Mouse (Mus musculus): ENCODE measurements around the gene Sept9. TPM values are rescaled to one million over a fixed set of nuclear protein-coding genes. Genes with fewer than 3 reads are reported as not detected.
A peak's percentile ranks its signal among the peaks of the same experiment; 100 is the strongest.

The Sept9 gene
- polyA plus RNA-seq, 2 experiments = 14.9 to 25.5 TPM

GRCm38 (mm10) chr11:117176304-117176703 lies 23.2 kb upstream of the Sept9 start:
- Histone ChIP-seq H3K27ac (no peak overlapping the region), H3K9ac (replicated peaks) (no peak overlapping the region), H3K4me2 (ENCODE audit: low read depth) (no peak overlapping the region), H3K36me3 (replicated peaks; ENCODE audit: control insufficient read depth, insufficient read depth, low read depth) (no peaks in the 10 kb centered on the region), H3K4me3 (ENCODE audit: insufficient read depth in 1 of 2, low read depth in 2 of 2, low read length in 2 of 2) (no peak overlapping the region), H3K27me3 (ENCODE audit: control insufficient read depth, insufficient read depth, low read length) (no peaks in the 10 kb centered on the region), H3K4me1 (replicated peaks; ENCODE audit: control insufficient read depth in 2 of 2, insufficient read depth in 2 of 2, low read length in 1 of 2) (no peaks in the 10 kb centered on the region), H3K9me3 (ENCODE audit: control insufficient read depth, low read length) (no peaks in the 10 kb centered on the region)
- DNase-seq (ENCODE audit: low read depth in 3 of 3, low spot score in 3 of 3) = peak in 1 of 3 experiments; percentile 12
- 34% methylated on average over 5 of the region's 5 CpGs for WGBS (ENCODE audit: insufficient replicate concordance)
- peak; percentile 7; the same call in 1 of the 2 replicates for ATAC-seq (ENCODE audit: insufficient read depth)
- TF ChIP-seq CTCF (IDR thresholded peaks at IDR 0.05; ENCODE audit: low read depth) (peak; percentile 74), EP300 (IDR thresholded peaks at IDR 0.05; ENCODE audit: low read depth) (no peak)

GRCm38 (mm10) chr11:117176900-117177299 lies 22.6 kb upstream of the Sept9 start:
- Histone ChIP-seq H3K9me3 (ENCODE audit: control insufficient read depth, low read length) (no peaks in the 10 kb centered on the region), H3K4me3 (ENCODE audit: insufficient read depth in 1 of 2, low read depth in 2 of 2, low read length in 2 of 2) (no peak overlapping the region), H3K4me1 (replicated peaks; ENCODE audit: control insufficient read depth in 2 of 2, insufficient read depth in 2 of 2, low read length in 1 of 2) (no peaks in the 10 kb centered on the region), H3K27ac (no peak overlapping the region), H3K4me2 (ENCODE audit: low read depth) (no peak overlapping the region), H3K9ac (replicated peaks) (no peak overlapping the region), H3K27me3 (ENCODE audit: control insufficient read depth, insufficient read depth, low read length) (no peaks in the 10 kb centered on the region), H3K36me3 (replicated peaks; ENCODE audit: control insufficient read depth, insufficient read depth, low read depth) (no peaks in the 10 kb centered on the region)
- 52% methylated on average over 5 of the region's 5 CpGs for WGBS (ENCODE audit: insufficient replicate concordance)
- TF ChIP-seq EP300 (IDR thresholded peaks at IDR 0.05; ENCODE audit: low read depth) (no peak), CTCF (IDR thresholded peaks at IDR 0.05; ENCODE audit: low read depth) (no peak)
- DNase-seq (ENCODE audit: low read depth in 3 of 3, low spot score in 3 of 3) (no peak), ATAC-seq (ENCODE audit: insufficient read depth) (0 out of 2 replicates have a peak, but pooled peaks have one; percentile 11)

GRCm38 (mm10) chr11:117177303-117177979 lies 22.0 kb upstream of the Sept9 start:
- Histone ChIP-seq H3K9ac (replicated peaks) (no peak overlapping the region), H3K4me2 (ENCODE audit: low read depth) (no peak overlapping the region), H3K36me3 (replicated peaks; ENCODE audit: control insufficient read depth, insufficient read depth, low read depth) (no peaks in the 10 kb centered on the region), H3K4me1 (replicated peaks; ENCODE audit: control insufficient read depth in 2 of 2, insufficient read depth in 2 of 2, low read length in 1 of 2) (no peaks in the 10 kb centered on the region), H3K27ac (no peak overlapping the region), H3K27me3 (ENCODE audit: control insufficient read depth, insufficient read depth, low read length) (no peaks in the 10 kb centered on the region), H3K9me3 (ENCODE audit: control insufficient read depth, low read length) (no peaks in the 10 kb centered on the region), H3K4me3 (ENCODE audit: insufficient read depth in 1 of 2, low read depth in 2 of 2, low read length in 2 of 2) (no peak overlapping the region)
- DNase-seq (ENCODE audit: low read depth in 3 of 3, low spot score in 3 of 3) = peak; percentile 46 to 58 (median 55)
- peak; percentile 63; the same call in 1 of the 2 replicates for ATAC-seq (ENCODE audit: insufficient read depth)
- TF ChIP-seq CTCF (IDR thresholded peaks at IDR 0.05; ENCODE audit: low read depth) (peak; percentile 84), EP300 (IDR thresholded peaks at IDR 0.05; ENCODE audit: low read depth) (no peak)
- 51% methylated on average over 8 of the region's 11 CpGs for WGBS (ENCODE audit: insufficient replicate concordance)

GRCm38 (mm10) chr11:117179902-117180301 lies 19.6 kb upstream of the Sept9 start:
- H3K9ac ChIP-seq (replicated peaks) = no peak overlapping the region
- no peak overlapping the region for H3K4me2 ChIP-seq (ENCODE audit: low read depth)
- TF ChIP-seq EP300 (IDR thresholded peaks at IDR 0.05; ENCODE audit: low read depth) (no peak), CTCF (IDR thresholded peaks at IDR 0.05; ENCODE audit: low read depth) (peak; percentile 80)
- H3K27ac ChIP-seq = no peak overlapping the region
- H3K9me3 ChIP-seq (ENCODE audit: control insufficient read depth, low read length) = no peaks in the 10 kb centered on the region
- DNase-seq (ENCODE audit: low read depth in 3 of 3, low spot score in 3 of 3) (no peak), ATAC-seq (ENCODE audit: insufficient read depth) (no peak)
- 67% methylated on average over 5 of the region's 5 CpGs for WGBS (ENCODE audit: insufficient replicate concordance)
- no peaks in the 10 kb centered on the region for H3K4me1 ChIP-seq (replicated peaks; ENCODE audit: control insufficient read depth in 2 of 2, insufficient read depth in 2 of 2, low read length in 1 of 2)
- no peak overlapping the region for H3K4me3 ChIP-seq (ENCODE audit: insufficient read depth in 1 of 2, low read depth in 2 of 2, low read length in 2 of 2)
- no peaks in the 10 kb centered on the region for H3K36me3 ChIP-seq (replicated peaks; ENCODE audit: control insufficient read depth, insufficient read depth, low read depth)
- H3K27me3 ChIP-seq (ENCODE audit: control insufficient read depth, insufficient read depth, low read length) = no peaks in the 10 kb centered on the region

GRCm38 (mm10) chr11:117182808-117183207 lies 16.7 kb upstream of the Sept9 start:
- no peak for DNase-seq (ENCODE audit: low read depth in 3 of 3, low spot score in 3 of 3)
- H3K4me2 ChIP-seq (ENCODE audit: low read depth) = no peak overlapping the region
- no peak for ATAC-seq (ENCODE audit: insufficient read depth)
- no peaks in the 10 kb centered on the region for H3K36me3 ChIP-seq (replicated peaks; ENCODE audit: control insufficient read depth, insufficient read depth, low read depth)
- H3K27me3 ChIP-seq (ENCODE audit: control insufficient read depth, insufficient read depth, low read length) = no peaks in the 10 kb centered on the region
- no peaks in the 10 kb centered on the region for H3K4me1 ChIP-seq (replicated peaks; ENCODE audit: control insufficient read depth in 2 of 2, insufficient read depth in 2 of 2, low read length in 1 of 2)
- no peak overlapping the region for H3K4me3 ChIP-seq (ENCODE audit: insufficient read depth in 1 of 2, low read depth in 2 of 2, low read length in 2 of 2)
- no peaks in the 10 kb centered on the region for H3K9me3 ChIP-seq (ENCODE audit: control insufficient read depth, low read length)
- no peak overlapping the region for H3K27ac ChIP-seq
- TF ChIP-seq CTCF (IDR thresholded peaks at IDR 0.05; ENCODE audit: low read depth) (no peak), EP300 (IDR thresholded peaks at IDR 0.05; ENCODE audit: low read depth) (no peak)
- H3K9ac ChIP-seq (replicated peaks) = no peak overlapping the region
- WGBS (ENCODE audit: insufficient replicate concordance) = 65% methylated on average over 3 of the region's 3 CpGs
